In the genomic region with DNA sequence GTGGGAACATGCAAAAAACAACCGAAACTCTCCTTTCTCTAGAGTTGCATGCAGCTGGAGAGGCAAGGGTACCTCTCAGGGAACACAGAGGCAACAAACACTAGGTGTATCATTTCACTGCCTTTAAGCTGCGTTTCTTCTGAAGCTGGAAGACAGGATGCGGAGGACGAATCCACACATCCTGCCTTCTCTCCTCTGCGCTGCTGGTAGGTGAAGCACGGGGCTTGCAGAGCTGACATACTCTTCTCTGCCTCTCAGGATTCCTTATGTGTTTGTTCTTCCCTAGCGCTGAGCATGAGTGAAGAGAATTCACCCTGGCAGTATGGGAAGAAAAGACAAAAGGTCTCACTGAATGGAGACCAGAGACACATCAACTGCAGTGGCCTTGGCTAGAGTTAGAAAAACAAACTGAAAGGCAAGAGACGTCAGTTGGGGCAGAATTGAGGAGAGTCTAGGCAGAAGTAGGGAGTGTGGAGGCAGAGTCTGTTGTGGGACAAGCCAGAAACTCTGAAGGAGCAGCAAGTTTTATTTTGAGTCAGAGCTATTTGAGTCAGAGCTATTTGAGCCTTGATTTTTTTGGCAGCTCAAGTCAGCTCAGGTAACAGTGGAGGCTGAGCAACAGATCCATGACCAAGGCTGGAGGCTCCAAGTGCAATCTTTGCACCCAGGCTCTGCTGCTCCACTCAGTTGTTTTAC, we compare ENCODE assay signal across 26 mouse cellular contexts.
DNase-seq lines count a peak whose midpoint lies in the region; ATAC-seq and TF ChIP-seq lines count a peak whose summit lies in the region.
"Had no signal": no experiment of that assay in that cellular context is flagged by ENCODE, and none has a peak within 500 bp of the region (broad histone marks: within the 10 kb centered on the region; RNA-seq: fewer than 3 reads in every experiment).

No protein-coding gene starts in this region.

- H3K4me3 ChIP-seq in gastrocnemius, adult 2 months, result peak overlapping the region; percentile 64
- H3K4me3 ChIP-seq in bone marrow, adult 2 months (replicated peaks; ENCODE audit: control insufficient read depth, low read depth, low read length), result no peak overlapping the region
- H3K4me3 ChIP-seq: embryonic facial prominence, embryonic 10.5 days; heart, adult 2 months; heart, embryonic 13.5 days; hindbrain, embryonic 12.5 days; limb, embryonic 12.5 days; midbrain, embryonic 12.5 days; stomach, embryonic 15.5 days had no signal

- ATAC-seq in CD4-positive, CD25-positive, alpha-beta regulatory T cell, adult 4 months, result peak; percentile 27
- ATAC-seq: forebrain, postnatal 0 days; liver, postnatal 0 days; lung, postnatal 0 days; Patski had no signal

- peaks cover 8% of the 10 kb centered on the region for H3K4me1 ChIP-seq in bone marrow, adult 2 months (ENCODE audit: control insufficient read depth, insufficient read depth, low read length)
- H3K4me1 ChIP-seq: heart, embryonic 13.5 days; hindbrain, embryonic 12.5 days; limb, embryonic 12.5 days; midbrain, embryonic 12.5 days; stomach, embryonic 15.5 days had no signal

- TF ChIP-seq POLR2A in bone marrow, adult 2 months (IDR thresholded peaks at IDR 0.05; ENCODE audit: borderline replicate concordance, control insufficient read depth, low read depth, low read length), result no peak

- no peak for TF ChIP-seq CTCF in gastrocnemius, adult 2 months (IDR thresholded peaks at IDR 0.05)
- TF ChIP-seq CTCF in bone marrow, adult 2 months (IDR thresholded peaks at IDR 0.05; ENCODE audit: control insufficient read depth, insufficient read depth, low read length), result no peak

- 66% methylated on average over 8 of the region's 8 CpGs for WGBS in bone marrow, adult 2 months

- DNase-seq in gastrocnemius, adult 2 months, result no peak
- DNase-seq in gastrocnemius, postnatal 4 days (ENCODE audit: low spot score in 2 of 2), result no peak
- peak; percentile 67 for DNase-seq in naive thymus-derived CD4-positive, alpha-beta T cell, adult 2 months (ENCODE audit: low read depth)
- no peak for DNase-seq in kidney, adult 8-10 months
- no peak for DNase-seq in left cerebral cortex, adult 11 months (ENCODE audit: low spot score)
- DNase-seq in yolk sac, embryonic 10.5 days (ENCODE audit: low spot score), result no peak
- DNase-seq: adrenal gland, postnatal 10 days; B cell, adult 2 months; cerebellum, adult 9-11 months; forebrain, postnatal 0 days; heart, adult 2 months; heart, postnatal 14 days; kidney, adult 9 months; kidney, postnatal 14 days; liver, postnatal 0 days; thymus, postnatal 25 days had no signal

- H3K27ac ChIP-seq in gastrocnemius, adult 2 months, result peak overlapping the region; percentile 92
- peak overlapping the region; percentile 27 for H3K27ac ChIP-seq in bone marrow, adult 2 months (ENCODE audit: control insufficient read depth, insufficient read depth, low read depth, low read length, poor library complexity)
- H3K27ac ChIP-seq: embryonic facial prominence, embryonic 10.5 days; heart, adult 2 months; heart, embryonic 13.5 days; hindbrain, embryonic 12.5 days; limb, embryonic 12.5 days; midbrain, embryonic 12.5 days; stomach, embryonic 15.5 days had no signal

- intact Hi-C loops in gastrocnemius, adult 2 months (cut with DNase I), result no loop called here
